ENCODE assay signal across 8 mouse cellular contexts in genomic region chr12:3308541-3309241, GRCm38 (mm10). TPM values are rescaled to one million over a fixed set of nuclear protein-coding genes. Genes with fewer than 3 reads are reported as not detected.
DNase-seq lines count a peak whose midpoint lies in the region; ATAC-seq and TF ChIP-seq lines count a peak whose summit lies in the region.

No protein-coding gene starts in this region.

- peak overlapping the region; percentile 68 for H3K4me2 ChIP-seq in heart, embryonic 15.5 days
- H3K4me2 ChIP-seq in limb, embryonic 14.5 days (replicated peaks; ENCODE audit: low read depth, low read length, severe bottlenecking) = peak overlapping the region; percentile 74
- peak overlapping the region; percentile 86 for H3K4me2 ChIP-seq in midbrain, postnatal 0 days (ENCODE audit: low read depth, low read length, poor library complexity, severe bottlenecking)

- no peaks in the 10 kb centered on the region for H3K27me3 ChIP-seq in heart, embryonic 15.5 days
- H3K27me3 ChIP-seq in limb, embryonic 14.5 days (ENCODE audit: control insufficient read depth, insufficient read depth, low read length) = no peaks in the 10 kb centered on the region
- no peaks in the 10 kb centered on the region for H3K27me3 ChIP-seq in midbrain, postnatal 0 days (ENCODE audit: insufficient read depth, low read length)

- H3K4me1 ChIP-seq in heart, embryonic 15.5 days (replicated peaks) = peaks cover 22% of the 10 kb centered on the region
- peaks cover 13% of the 10 kb centered on the region for H3K4me1 ChIP-seq in limb, embryonic 14.5 days (ENCODE audit: control insufficient read depth, insufficient read depth, low read length)
- H3K4me1 ChIP-seq in midbrain, postnatal 0 days (ENCODE audit: insufficient read depth, low read length) = peaks cover 3% of the 10 kb centered on the region; the same call in 1 of the 2 replicates

- H3K36me3 ChIP-seq in heart, embryonic 15.5 days = no peaks in the 10 kb centered on the region
- H3K36me3 ChIP-seq in limb, embryonic 14.5 days (ENCODE audit: control insufficient read depth, insufficient read depth, low read length) = no peaks in the 10 kb centered on the region; the same call in 1 of the 2 replicates
- no peaks in the 10 kb centered on the region for H3K36me3 ChIP-seq in midbrain, postnatal 0 days (ENCODE audit: insufficient read depth, low read length)

- peak; percentile 46 for DNase-seq in adrenal gland, adult 2 months
- no peak for DNase-seq in adrenal gland, postnatal 4 days (ENCODE audit: low spot score in 2 of 2)
- peak; percentile 10 for DNase-seq in urinary bladder, postnatal 14 days (ENCODE audit: low spot score)
- no peak for DNase-seq in urinary bladder, postnatal 4 days (ENCODE audit: low spot score in 2 of 2)
- no peak for DNase-seq in limb, embryonic 14.5 days (ENCODE audit: low spot score)
- DNase-seq in midbrain, postnatal 0 days (ENCODE audit: low spot score) = peak; percentile 50
- no peak for DNase-seq in ovary, adult 18-20 months (ENCODE audit: low spot score)

- H3K27ac ChIP-seq in heart, embryonic 15.5 days = peak overlapping the region; percentile 100
- peak overlapping the region; percentile 93 for H3K27ac ChIP-seq in limb, embryonic 14.5 days (replicated peaks; ENCODE audit: low read depth, low read length)
- peak overlapping the region; percentile 94 for H3K27ac ChIP-seq in midbrain, postnatal 0 days (ENCODE audit: low read depth, low read length)

- WGBS in heart, embryonic 15.5 days = 2% methylated on average over 19 of the region's 19 CpGs
- WGBS in limb, embryonic 14.5 days = 3% methylated on average over 19 of the region's 19 CpGs
- 3% methylated on average over 19 of the region's 19 CpGs for WGBS in midbrain, postnatal 0 days

- ATAC-seq in heart, embryonic 15.5 days (replicated peaks; ENCODE audit: insufficient number of reproducible peaks, insufficient read depth, low FRiP score, low read depth) = no peak
- ATAC-seq in limb, embryonic 14.5 days (ENCODE audit: low FRiP score, low read depth) = no peak
- ATAC-seq in midbrain, postnatal 0 days (ENCODE audit: low FRiP score) = no peak

- peak overlapping the region; percentile 98 for H3K4me3 ChIP-seq in heart, embryonic 15.5 days
- H3K4me3 ChIP-seq in limb, embryonic 14.5 days (replicated peaks; ENCODE audit: low read length) = peak overlapping the region; percentile 97
- H3K4me3 ChIP-seq in midbrain, postnatal 0 days (ENCODE audit: low read depth, low read length) = peak overlapping the region; percentile 97

- peak; percentile 16; the same call in 1 of the 2 replicates for TF ChIP-seq POLR2A in limb, embryonic 14.5 days (IDR thresholded peaks at IDR 0.05; ENCODE audit: borderline replicate concordance, extremely low read depth, insufficient read depth, insufficient read length)

- no peak for TF ChIP-seq CTCF in midbrain, postnatal 0 days (IDR thresholded peaks at IDR 0.05)

- H3K9me3 ChIP-seq in heart, embryonic 15.5 days (replicated peaks) = no peaks in the 10 kb centered on the region
- H3K9me3 ChIP-seq in limb, embryonic 14.5 days (ENCODE audit: control insufficient read depth, low read length) = no peaks in the 10 kb centered on the region
- H3K9me3 ChIP-seq in midbrain, postnatal 0 days (ENCODE audit: low read length) = no peaks in the 10 kb centered on the region

- peak overlapping the region; percentile 93 for H3K9ac ChIP-seq in heart, embryonic 15.5 days
- H3K9ac ChIP-seq in limb, embryonic 14.5 days (ENCODE audit: low read depth, low read length, severe bottlenecking) = peak overlapping the region; percentile 89
- peak overlapping the region; percentile 84 for H3K9ac ChIP-seq in midbrain, postnatal 0 days (replicated peaks; ENCODE audit: low read length, poor library complexity, severe bottlenecking)

RNA-seq across cellular contexts. Expression of gene Rab10, which starts 1.1 kb away (rescaled TPM):
- total RNA-seq in adrenal gland, adult 2 months (2021) = 100 to 1,000 TPM; 195 to 206 TPM
- 60.6 and 65.6 TPM in 2 replicates for polyA plus RNA-seq in adrenal gland, adult 2 months (2012; rRNA removed)
- 100 to 1,000 TPM; 164 to 167 TPM for total RNA-seq in adrenal gland, postnatal 4 days (2021)
- polyA plus RNA-seq in heart, embryonic 15.5 days (2015; fragmentation: Nextera tagmentation; extraction: Ambion mirVana) = 65.7 and 70.6 TPM in 2 replicates
- 74.8 and 79.4 TPM in 2 replicates for polyA plus RNA-seq in limb, embryonic 14.5 days (2012; rRNA removed)
- polyA plus RNA-seq in limb, embryonic 14.5 days (2014; fragmentation: Nextera tagmentation; extraction: Ambion mirVana) = 94.7 and 105 TPM in 2 replicates
- total RNA-seq in midbrain, postnatal 0 days (2014; rRNA removed) = 243 and 253 TPM in 2 replicates
- polyA plus RNA-seq in midbrain, postnatal 0 days (2015; fragmentation: Nextera tagmentation; extraction: Ambion mirVana) = 142 and 151 TPM in 2 replicates

RNA-seq across cellular contexts. Expression of gene Kif3c, which starts 56.2 kb away (rescaled TPM):
- total RNA-seq in adrenal gland, adult 2 months (2021) = 10 to 100 TPM; 17.5 to 26.9 TPM
- 11.3 and 21.2 TPM in 2 replicates for polyA plus RNA-seq in adrenal gland, adult 2 months (2012; rRNA removed)
- 10 to 100 TPM; 29.2 to 33.0 TPM for total RNA-seq in adrenal gland, postnatal 4 days (2021)
- polyA plus RNA-seq in heart, embryonic 15.5 days (2015; fragmentation: Nextera tagmentation; extraction: Ambion mirVana) = 4.6 and 6.2 TPM in 2 replicates
- polyA plus RNA-seq in limb, embryonic 14.5 days (2012; rRNA removed) = 15.7 and 24.1 TPM in 2 replicates
- 10.4 and 14.6 TPM in 2 replicates for polyA plus RNA-seq in limb, embryonic 14.5 days (2014; fragmentation: Nextera tagmentation; extraction: Ambion mirVana)
- total RNA-seq in midbrain, postnatal 0 days (2014; rRNA removed) = 172 and 176 TPM in 2 replicates
- 70.0 and 70.7 TPM in 2 replicates for polyA plus RNA-seq in midbrain, postnatal 0 days (2015; fragmentation: Nextera tagmentation; extraction: Ambion mirVana)

Comparison
In these comparisons a context has a peak if more than half of its experiments do, and no peak if none do; other contexts are left out.
1. DNase-seq: peak in adrenal gland, adult 2 months (single experiment), urinary bladder, postnatal 14 days (single experiment) and midbrain, postnatal 0 days (single experiment); none in adrenal gland, postnatal 4 days (0 of 2), urinary bladder, postnatal 4 days (0 of 2), limb, embryonic 14.5 days (single experiment) and ovary, adult 18-20 months (single experiment).
2. Peak in every context shown above with its lines, with median percentiles within 50 percentile points of each other: H3K27ac ChIP-seq, H3K4me2 ChIP-seq, H3K4me3 ChIP-seq and H3K9ac ChIP-seq.